Mouse (Mus musculus) midbrain, embryonic 14.5 days (tissue): ENCODE measurements around the gene Pcnx2. TPM values are rescaled to one million over a fixed set of nuclear protein-coding genes. Genes with fewer than 3 reads are reported as not detected.

Source experiments
- ATAC-seq: fragments of 200-750 bp; cut with Nextera tagmentation; 2 replicates; pipeline ENCODE4 v1.8.0; 2017; ENCODE audit warnings: moderate number of reproducible peaks, moderate library complexity; ENCODE audit not compliant: low FRiP score, low TSS enrichment
- DNase-seq: peaks from one replicate; pipeline ENCODE4 v3.0.0-alpha.2; 2015
- H3K27ac ChIP-seq: fragments of 300-500 bp; sonication (generic); replicated peaks from 2 replicates; pipeline ENCODE4 v1.5.1; 2014; ENCODE audit warnings: mild to moderate bottlenecking, low read depth, low read length, moderate library complexity
- H3K27me3 ChIP-seq: fragments of 300-500 bp; sonication (generic); 2 replicates; pipeline ENCODE4 v1.6.1; 2014; ENCODE audit warnings: low read length, control low read depth, mixed read lengths; ENCODE audit not compliant: control insufficient read depth, insufficient read depth
- H3K36me3 ChIP-seq: fragments of 300-500 bp; sonication (generic); 2 replicates; pipeline ENCODE4 v1.6.1; 2014; ENCODE audit warnings: low read length, control low read depth; ENCODE audit not compliant: control insufficient read depth, insufficient read depth
- H3K4me1 ChIP-seq: fragments of 300-500 bp; sonication (generic); 2 replicates; pipeline ENCODE4 v1.6.1; 2014; ENCODE audit warnings: mild to moderate bottlenecking, antibody characterized with exemption, low read length, control low read depth; ENCODE audit not compliant: control insufficient read depth, insufficient read depth
- H3K4me2 ChIP-seq: fragments of 300-500 bp; sonication (generic); 2 replicates; pipeline ENCODE4 v1.6.1; 2014; ENCODE audit warnings: mild to moderate bottlenecking, low read length, moderate library complexity
- H3K4me3 ChIP-seq: fragments of 300-500 bp; sonication (generic); replicated peaks from 2 replicates; pipeline ENCODE4 v1.5.1; 2014; ENCODE audit warnings: low read depth, low read length
- H3K9ac ChIP-seq: fragments of 300-500 bp; sonication (generic); replicated peaks from 2 replicates; pipeline ENCODE4 v1.6.1; 2014; ENCODE audit warnings: mild to moderate bottlenecking, low read length, moderate library complexity
- H3K9me3 ChIP-seq: fragments of 300-500 bp; sonication (generic); 2 replicates; pipeline ENCODE4 v1.6.1; 2016; ENCODE audit warnings: low read length, control low read depth, mixed read lengths; ENCODE audit not compliant: control insufficient read depth
- WGBS: fragments of 180-500 bp; shearing (Covaris S2); extraction: QIAGEN DNeasy Blood & Tissue Kit; methylation state at CpG from one replicate; pipeline ENCODE4 v1.1.7; 2014; 5-methylcytosine and 5-hydroxymethylcytosine counted together
- polyA plus RNA-seq: library from polyadenylated mRNA; unstranded; fragments of >200 nt; fragmentation: Nextera tagmentation; extraction: Ambion mirVana; gene quantifications from 2 replicates; pipeline ENCODE4 v1.2.1, GENCODE M21; 2014

The Pcnx2 gene
- polyA plus RNA-seq, 1 experiment from 2014 or later: 3.9 TPM

GRCm38 (mm10) chr8:125856160-125856559 is 42.0 kb downstream of the Pcnx2 start:
- Histone ChIP-seq H3K36me3 (peaks cover 13% of the 10 kb centered on the region), H3K4me3 (no peak overlapping the region), H3K4me2 (no peak overlapping the region), H3K4me1 (peaks cover 21% of the 10 kb centered on the region), H3K27ac (no peak overlapping the region), H3K9ac (no peak overlapping the region), H3K27me3 (no peaks in the 10 kb centered on the region), H3K9me3 (no peaks in the 10 kb centered on the region)
- ATAC-seq: no peak
- DNase-seq: no peak
- WGBS: 80% methylated on average over 4 of the region's 4 CpGs

- 0 out of 2 replicates have a peak, but pooled peaks cover 6% of the 10 kb centered on the region for H3K36me3 ChIP-seq
- DNase-seq (no peak), ATAC-seq (no peak)
- no peaks in the 10 kb centered on the region for H3K9me3 ChIP-seq
- peaks cover 21% of the 10 kb centered on the region for H3K4me1 ChIP-seq
- no peak overlapping the region for H3K4me2 ChIP-seq
- H3K4me3 ChIP-seq: no peak overlapping the region
- H3K27me3 ChIP-seq: no peaks in the 10 kb centered on the region
- no peak overlapping the region for H3K27ac ChIP-seq
- 57% methylated on average over 7 of the region's 7 CpGs for WGBS
- no peak overlapping the region for H3K9ac ChIP-seq
These were observed 43.7 kb downstream of the Pcnx2 start for GRCm38 (mm10) chr8:125854379-125854778.

DNA sequence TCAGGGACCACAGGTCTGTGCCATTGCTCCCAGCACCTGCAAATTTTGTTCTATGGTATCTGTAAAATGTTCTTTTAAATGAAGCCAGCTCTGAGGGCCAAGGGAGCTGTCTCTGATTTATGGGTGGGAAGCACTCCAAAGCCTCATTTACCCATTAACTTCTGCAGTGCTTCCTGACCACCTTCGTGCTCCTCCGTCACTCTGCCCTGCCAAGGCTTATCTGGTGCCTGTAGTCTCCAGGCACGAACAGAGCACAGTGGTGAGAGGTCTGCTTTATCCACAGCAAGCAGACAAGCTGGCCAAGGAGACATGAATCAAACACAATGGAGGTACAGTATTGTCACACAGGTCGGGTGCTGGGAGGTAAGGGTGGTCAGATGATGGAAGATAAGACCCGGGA is 44.8 kb downstream of the Pcnx2 start:
- H3K9ac ChIP-seq: no peak overlapping the region
- no peak overlapping the region for H3K4me3 ChIP-seq
- 0 out of 2 replicates have a peak, but pooled peaks cover 8% of the 10 kb centered on the region for H3K36me3 ChIP-seq
- no peak overlapping the region for H3K4me2 ChIP-seq
- H3K9me3 ChIP-seq: no peaks in the 10 kb centered on the region
- H3K27ac ChIP-seq: no peak overlapping the region
- H3K4me1 ChIP-seq: peaks cover 24% of the 10 kb centered on the region
- no peak for DNase-seq
- no peak for ATAC-seq
- H3K27me3 ChIP-seq: no peaks in the 10 kb centered on the region
- WGBS: 78% methylated on average over 5 of the region's 5 CpGs

GRCm38 (mm10) chr8:125849181-125849580 is 48.9 kb downstream of the Pcnx2 start:
- no peak for ATAC-seq
- 80% methylated on average over 4 of the region's 4 CpGs for whole genome bisulfite sequencing

DNA sequence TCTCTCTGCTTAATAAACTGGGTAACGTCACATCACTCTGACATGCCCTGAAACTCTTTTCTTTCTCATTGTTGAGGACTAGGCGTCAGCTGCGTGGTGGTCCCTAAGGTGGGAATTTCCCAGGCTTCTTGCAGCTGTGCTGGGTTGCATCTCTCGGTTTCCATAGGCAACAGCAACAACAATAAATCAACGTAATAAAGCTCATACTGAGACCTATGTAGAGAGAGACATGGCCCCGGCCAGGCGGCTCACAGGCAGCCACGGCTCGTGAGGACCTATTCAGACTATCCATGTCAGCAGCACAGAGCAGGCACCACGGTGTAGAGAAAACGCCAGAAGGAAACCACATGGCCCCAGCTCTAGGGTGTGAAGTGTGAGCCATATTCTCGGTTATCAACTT is 50.3 kb downstream of the Pcnx2 start:
- 0 out of 2 replicates have a peak, but pooled peaks cover 8% of the 10 kb centered on the region for H3K36me3 ChIP-seq
- H3K27ac ChIP-seq: no peak overlapping the region
- H3K4me1 ChIP-seq: peaks cover 23% of the 10 kb centered on the region
- ATAC-seq: no peak
- H3K9ac ChIP-seq: no peak overlapping the region
- no peak overlapping the region for H3K4me2 ChIP-seq
- peak; percentile 61 for DNase-seq
- 40% methylated on average over 12 of the region's 12 CpGs for WGBS
- H3K27me3 ChIP-seq: no peaks in the 10 kb centered on the region
- no peaks in the 10 kb centered on the region for H3K9me3 ChIP-seq
- no peak overlapping the region for H3K4me3 ChIP-seq

More at GRCm38 (mm10) chr8:125849181-125849580, 48.9 kb downstream of the Pcnx2 start:
- Histone ChIP-seq H3K27ac (no peak overlapping the region), H3K27me3 (no peaks in the 10 kb centered on the region), H3K9me3 (no peaks in the 10 kb centered on the region), H3K4me2 (no peak overlapping the region), H3K9ac (no peak overlapping the region), H3K36me3 (0 out of 2 replicates have a peak, but pooled peaks cover 8% of the 10 kb centered on the region), H3K4me1 (peaks cover 14% of the 10 kb centered on the region; the same call in 1 of the 2 replicates), H3K4me3 (no peak overlapping the region)
- no peak for DNase-seq

DNA sequence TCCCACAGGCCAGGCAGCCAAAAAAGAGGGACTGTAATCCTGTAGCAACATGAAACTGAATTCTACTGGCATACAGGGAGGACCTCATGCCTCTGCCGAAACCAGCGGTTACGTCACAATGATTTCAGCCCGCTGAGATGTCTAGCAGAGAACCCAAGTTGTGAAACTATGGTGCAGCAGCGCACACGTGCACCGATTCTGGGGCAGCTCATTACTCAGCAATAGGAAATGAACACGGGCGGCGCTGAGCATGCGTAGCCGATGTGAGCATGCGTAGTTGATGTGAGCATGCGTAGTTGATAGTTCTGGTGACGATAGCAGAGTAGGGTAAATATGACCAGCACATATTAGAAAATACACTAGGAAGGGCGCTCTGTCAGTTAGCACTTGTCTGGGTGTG is 52.8 kb downstream of the Pcnx2 start:
- Histone ChIP-seq H3K36me3 (0 out of 2 replicates have a peak, but pooled peaks cover 3% of the 10 kb centered on the region), H3K9ac (no peak overlapping the region), H3K4me2 (no peak overlapping the region), H3K9me3 (no peaks in the 10 kb centered on the region), H3K27me3 (no peaks in the 10 kb centered on the region), H3K4me3 (no peak overlapping the region), H3K4me1 (peaks cover 23% of the 10 kb centered on the region), H3K27ac (no peak overlapping the region)
- DNase-seq: no peak
- WGBS: 97% methylated on average over 16 of the region's 16 CpGs
- no peak for ATAC-seq

- peak overlapping the region; percentile 41; the same call in 1 of the 2 replicates for H3K27ac ChIP-seq
- 18% methylated on average over 15 of the region's 15 CpGs for whole genome bisulfite sequencing
- ATAC-seq: no peak
These were observed 54.8 kb downstream of the Pcnx2 start for GRCm38 (mm10) chr8:125843122-125843836.

DNA sequence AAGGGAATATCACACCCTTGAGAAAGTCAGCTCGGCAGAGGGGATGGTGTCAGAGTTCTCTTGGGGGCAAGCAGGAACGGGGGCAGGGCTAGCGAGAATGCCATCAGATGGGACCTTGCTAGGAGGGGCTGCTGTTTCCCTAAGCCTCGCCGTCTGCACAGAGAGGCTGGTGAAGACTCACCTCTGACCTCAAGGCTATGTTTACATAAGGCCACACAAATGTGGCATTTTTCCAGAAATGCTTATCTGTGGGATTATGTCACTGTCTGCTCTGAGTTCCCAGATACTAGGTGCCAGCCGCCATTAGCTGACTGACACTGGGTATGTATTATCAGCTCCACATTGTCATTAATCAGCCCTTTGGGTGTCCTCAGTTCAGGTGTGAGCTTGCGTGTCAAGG is 56.0 kb downstream of the Pcnx2 start:
- Histone ChIP-seq H3K4me2 (no peak overlapping the region), H3K27ac (0 out of 2 replicates have a peak overlapping the region, but pooled peaks have one; percentile 17), H3K9me3 (no peaks in the 10 kb centered on the region), H3K4me1 (peaks cover 13% of the 10 kb centered on the region; the same call in 1 of the 2 replicates), H3K27me3 (no peaks in the 10 kb centered on the region), H3K9ac (no peak overlapping the region), H3K4me3 (no peak overlapping the region), H3K36me3 (no peaks in the 10 kb centered on the region)
- WGBS: 63% methylated on average over 7 of the region's 7 CpGs
- ATAC-seq (no peak), DNase-seq (no peak)

More at GRCm38 (mm10) chr8:125843122-125843836, 54.8 kb downstream of the Pcnx2 start:
- Histone ChIP-seq H3K4me1 (peaks cover 19% of the 10 kb centered on the region), H3K4me2 (no peak overlapping the region), H3K27me3 (no peaks in the 10 kb centered on the region), H3K9me3 (no peaks in the 10 kb centered on the region), H3K9ac (no peak overlapping the region), H3K36me3 (no peaks in the 10 kb centered on the region), H3K4me3 (no peak overlapping the region)
- DNase-seq: peak; percentile 55

DNA sequence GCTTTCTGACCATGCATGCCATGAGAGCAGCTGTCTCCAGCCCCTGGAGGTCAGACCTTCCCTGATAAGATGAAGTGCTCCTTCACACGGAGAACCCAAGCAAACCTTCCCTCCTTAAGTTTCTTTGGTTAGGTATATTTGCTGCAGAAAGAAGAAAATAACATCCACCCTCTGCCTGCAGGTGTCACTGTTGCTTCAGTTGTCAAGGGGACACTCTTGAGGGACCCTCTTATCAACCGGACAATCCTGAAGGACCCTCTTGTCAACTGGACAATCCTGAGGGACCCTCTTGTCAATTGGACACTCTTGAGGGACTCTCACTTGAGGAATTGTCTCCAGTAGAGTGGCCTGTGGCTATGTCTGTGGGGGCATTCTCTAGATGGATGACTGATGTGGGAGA is 73.4 kb downstream of the Pcnx2 start:
- 31% methylated on average over 2 of the region's 2 CpGs for WGBS
- Histone ChIP-seq H3K4me2 (no peak overlapping the region), H3K9ac (no peak overlapping the region), H3K4me3 (no peak overlapping the region), H3K4me1 (0 out of 2 replicates have a peak, but pooled peaks cover 11% of the 10 kb centered on the region), H3K27me3 (no peaks in the 10 kb centered on the region), H3K36me3 (no peaks in the 10 kb centered on the region), H3K27ac (no peak overlapping the region), H3K9me3 (no peaks in the 10 kb centered on the region)
- DNase-seq (peak; percentile 45), ATAC-seq (no peak)
